ENCODE assay signal across 25 mouse cellular contexts in genomic region chr6:146315153-146315552, GRCm38 (mm10).
DNase-seq lines count a peak whose midpoint lies in the region; ATAC-seq and TF ChIP-seq lines count a peak whose summit lies in the region.
"Had no signal": no experiment of that assay in that cellular context is flagged by ENCODE, and none has a peak within 500 bp of the region (broad histone marks: within the 10 kb centered on the region; RNA-seq: fewer than 3 reads in every experiment).

No protein-coding gene starts in this region.

- 68% methylated on average over 8 of the region's 8 CpGs for WGBS in kidney, adult 2 months
- 93% methylated on average over 8 of the region's 8 CpGs for WGBS in kidney, embryonic 14.5 days

- no peaks in the 10 kb centered on the region for H3K27me3 ChIP-seq in kidney, adult 2 months (replicated peaks; ENCODE audit: control insufficient read depth, insufficient read depth, low read length)
- no peaks in the 10 kb centered on the region for H3K27me3 ChIP-seq in kidney, embryonic 14.5 days (ENCODE audit: control insufficient read depth, insufficient read depth, low read length)
- H3K27me3 ChIP-seq: forebrain, embryonic 13.5 days; heart, embryonic 12.5 days; heart, embryonic 15.5 days; hindbrain, embryonic 13.5 days had no signal

- no peak for ATAC-seq in kidney, embryonic 14.5 days (ENCODE audit: low FRiP score, low TSS enrichment)
- ATAC-seq: activated CD4-positive, CD25-positive, alpha-beta regulatory T cell, adult 4 months; forebrain, embryonic 13.5 days; forebrain, embryonic 16.5 days had no signal

- H3K36me3 ChIP-seq in kidney, adult 2 months (ENCODE audit: control insufficient read depth, insufficient read depth, low read length) = 0 out of 2 replicates have a peak, but pooled peaks cover 2% of the 10 kb centered on the region
- no peaks in the 10 kb centered on the region for H3K36me3 ChIP-seq in kidney, embryonic 14.5 days (ENCODE audit: control insufficient read depth, insufficient read depth, low read length)
- H3K36me3 ChIP-seq: forebrain, embryonic 10.5 days; hindbrain, embryonic 10.5 days; hindbrain, embryonic 13.5 days had no signal

- no peak for TF ChIP-seq POLR2A in kidney, adult 2 months (IDR thresholded peaks at IDR 0.05; ENCODE audit: low read depth, low read length)

- H3K4me1 ChIP-seq in kidney, adult 2 months (ENCODE audit: control insufficient read depth, insufficient read depth, low read length) = peaks cover 9% of the 10 kb centered on the region; the same call in 1 of the 2 replicates
- H3K4me1 ChIP-seq in kidney, embryonic 14.5 days (ENCODE audit: control insufficient read depth, insufficient read depth, low read length) = no peaks in the 10 kb centered on the region
- H3K4me1 ChIP-seq: forebrain, embryonic 13.5 days; heart, embryonic 12.5 days; heart, embryonic 15.5 days; hindbrain, embryonic 13.5 days had no signal

- intact Hi-C loops in gastrocnemius, adult 2 months (cut with DNase I) = no loop called here
- intact Hi-C loops in gastrocnemius, postnatal 14 days (cut with DNase I; ENCODE audit: low total_unique reads) = no loop called here
- intact Hi-C loops in left cerebral cortex, postnatal 14 days (cut with DNase I) = no loop called here

- no peak overlapping the region for H3K9ac ChIP-seq in kidney, embryonic 14.5 days (ENCODE audit: low read depth, low read length)
- H3K9ac ChIP-seq: forebrain, embryonic 13.5 days; heart, embryonic 12.5 days; heart, embryonic 15.5 days; hindbrain, embryonic 13.5 days had no signal

- no peak for DNase-seq in gastrocnemius, adult 2 months
- no peak for DNase-seq in gastrocnemius, postnatal 14 days
- peak; percentile 94 for DNase-seq in kidney, adult 2 months
- peak; percentile 91 for DNase-seq in kidney, adult 9 months
- peak; percentile 71 to 91 for DNase-seq in kidney, postnatal 25 days
- no peak for DNase-seq in left cerebral cortex, postnatal 14 days (ENCODE audit: low spot score in 2 of 2)
- no peak for DNase-seq in yolk sac, embryonic 10.5 days (ENCODE audit: low spot score)
- DNase-seq: adrenal gland, postnatal 10 days; adrenal gland, postnatal 36 days; cerebellum, adult 18-20 months; cerebellum, adult 9-10 months; cerebellum, postnatal 14 days; gastrocnemius, postnatal 25 days; heart, adult 18-20 months; heart, postnatal 10 days; heart, postnatal 36 days had no signal

- H3K27ac ChIP-seq in gastrocnemius, adult 2 months = peak overlapping the region; percentile 64; the same call in 1 of the 2 replicates
- H3K27ac ChIP-seq in kidney, adult 2 months (ENCODE audit: insufficient read depth, low read depth, low read length) = 0 out of 2 replicates have a peak overlapping the region, but pooled peaks have one; percentile 21
- no peak overlapping the region for H3K27ac ChIP-seq in kidney, embryonic 14.5 days (ENCODE audit: low read depth, low read length)
- H3K27ac ChIP-seq: forebrain, embryonic 10.5 days; forebrain, embryonic 13.5 days; heart, embryonic 15.5 days; hindbrain, embryonic 10.5 days; hindbrain, embryonic 13.5 days had no signal

- no peak overlapping the region for H3K4me3 ChIP-seq in gastrocnemius, adult 2 months
- no peak overlapping the region for H3K4me3 ChIP-seq in kidney, adult 2 months (ENCODE audit: insufficient read depth, low read depth, low read length)
- no peak overlapping the region for H3K4me3 ChIP-seq in kidney, embryonic 14.5 days (ENCODE audit: low read length)
- H3K4me3 ChIP-seq: forebrain, embryonic 10.5 days; forebrain, embryonic 13.5 days; heart, embryonic 12.5 days; heart, embryonic 15.5 days; hindbrain, embryonic 10.5 days; hindbrain, embryonic 13.5 days had no signal

- TF ChIP-seq CTCF in gastrocnemius, adult 2 months (IDR thresholded peaks at IDR 0.05) = no peak
- TF ChIP-seq CTCF in kidney, adult 2 months (conservative IDR thresholded peaks at IDR 0.05; ENCODE audit: insufficient read depth, insufficient read length, low read depth, low read length) = no peak

- no peak overlapping the region for H3K4me2 ChIP-seq in kidney, embryonic 14.5 days (replicated peaks; ENCODE audit: low read depth, low read length)
- H3K4me2 ChIP-seq: forebrain, embryonic 13.5 days; heart, embryonic 12.5 days; heart, embryonic 15.5 days; hindbrain, embryonic 13.5 days had no signal

- H3K9me3 ChIP-seq in kidney, embryonic 14.5 days (ENCODE audit: control insufficient read depth, low read length) = no peaks in the 10 kb centered on the region
- H3K9me3 ChIP-seq: forebrain, embryonic 10.5 days; forebrain, embryonic 13.5 days; heart, embryonic 12.5 days; heart, embryonic 15.5 days; hindbrain, embryonic 10.5 days; hindbrain, embryonic 13.5 days had no signal

Comparison
In these comparisons a context has a peak if more than half of its experiments do, and no peak if none do; other contexts are left out.
1. DNase-seq: peak in kidney, adult 2 months (single experiment), kidney, adult 9 months (single experiment) and kidney, postnatal 25 days (2 of 2); none in gastrocnemius, adult 2 months (single experiment), gastrocnemius, postnatal 14 days (single experiment), left cerebral cortex, postnatal 14 days (0 of 2) and yolk sac, embryonic 10.5 days (single experiment).